Mouse (Mus musculus): ENCODE data around the gene Txk.

Gene Txk

GRCm38 (mm10) chr5:72752585-72752984 lies at the start of gene Txk:
Txk (minus strand) TSS chr5:72752777.
- DNase-seq, result no peak

- no peak for DNase-seq
These were observed 46.0 kb upstream of the Txk start for GRCm38 (mm10) chr5:72798563-72798962.

GRCm38 (mm10) chr5:72796186-72796613 lies 43.6 kb upstream of the Txk start:
- peak; percentile 55 for DNase-seq

GRCm38 (mm10) chr5:72793309-72793850 lies 40.8 kb upstream of the Txk start:
- no peak for DNase-seq

GRCm38 (mm10) chr5:72791789-72792188 lies 39.2 kb upstream of the Txk start:
- DNase-seq, result peak; percentile 53

- no peak for DNase-seq
These were observed 38.8 kb upstream of the Txk start for GRCm38 (mm10) chr5:72791386-72791785.

- DNase-seq, result no peak
These were observed 32.9 kb upstream of the Txk start for GRCm38 (mm10) chr5:72785451-72785850.

GRCm38 (mm10) chr5:72784719-72785118 lies 32.1 kb upstream of the Txk start:
- DNase-seq, result no peak

- DNase-seq, result no peak
These were observed 31.4 kb upstream of the Txk start for GRCm38 (mm10) chr5:72783957-72784356.

- DNase-seq, result no peak
These were observed 30.5 kb upstream of the Txk start for GRCm38 (mm10) chr5:72783123-72783522.

- no peak for DNase-seq
These were observed 29.2 kb upstream of the Txk start for GRCm38 (mm10) chr5:72781776-72782175.

- DNase-seq, result no peak
These were observed 24.0 kb upstream of the Txk start for GRCm38 (mm10) chr5:72776595-72776994.

- no peak for DNase-seq
These were observed 23.6 kb upstream of the Txk start for GRCm38 (mm10) chr5:72776127-72776526.

GRCm38 (mm10) chr5:72769841-72770240 lies 17.3 kb upstream of the Txk start:
- no peak for DNase-seq

GRCm38 (mm10) chr5:72763546-72763945 lies 11.0 kb upstream of the Txk start:
- no peak for DNase-seq

GRCm38 (mm10) chr5:72763025-72763424 lies 10.4 kb upstream of the Txk start:
- no peak for DNase-seq

GRCm38 (mm10) chr5:72761758-72762157 lies 9.2 kb upstream of the Txk start:
- DNase-seq, result no peak

GRCm38 (mm10) chr5:72761237-72761636 lies 8.7 kb upstream of the Txk start:
- DNase-seq, result no peak

GRCm38 (mm10) chr5:72758925-72759924 lies 6.6 kb upstream of the Txk start:
- no peak for DNase-seq

- DNase-seq, result no peak
These were observed 4.7 kb upstream of the Txk start for GRCm38 (mm10) chr5:72757155-72757773.

GRCm38 (mm10) chr5:72755941-72756340 lies 3.4 kb upstream of the Txk start:
- DNase-seq, result no peak

- no peak for DNase-seq
These were observed 2.5 kb upstream of the Txk start for GRCm38 (mm10) chr5:72755035-72755434.

- no peak for DNase-seq
These were observed 1.4 kb downstream of the Txk start for GRCm38 (mm10) chr5:72751056-72751758.
